Mouse (Mus musculus) left cerebral cortex, adult 2 months (tissue): ENCODE measurements around the gene Tnfaip3. TPM values are rescaled to one million over a fixed set of nuclear protein-coding genes. Genes with fewer than 3 reads are reported as not detected.

Source experiments
- DNase-seq, 2 experiments: peaks; one replicate each; pipeline ENCODE4 v3.0.0; 2021 to 2022; ENCODE audit warnings: low spot score in 2 of 2, mixed read lengths in 1 of 2; ENCODE audit errors: extremely low spot score in 1 of 2
- H3K27ac ChIP-seq: fragments of 200-600 bp; 2 replicates; pipeline ENCODE4 v1.8.1; 2022
- H3K4me3 ChIP-seq: fragments of 200-600 bp; 2 replicates; pipeline ENCODE4 v1.8.1; 2022
- CTCF ChIP-seq: fragments of 200-600 bp; IDR thresholded peaks from 2 replicates; pipeline ENCODE4 v1.8.1; 2022; ENCODE audit warnings: antibody characterized with exemption, mild to moderate bottlenecking, moderate library complexity
- intact Hi-C: fragments of 180-260 bp; cut with DNase I; formaldehyde crosslinking; loops from one replicate; pipeline ENCODE4 v1.15.1; 2025
- long read RNA-seq, 2 experiments: library from polyadenylated mRNA; stranded (forward); transcript quantifications; one replicate each; pipeline ENCODE4 v2.0.0; 2021; ENCODE audit warnings: borderline mapping rate in 2 of 2
- total RNA-seq, 2 experiments: library from RNA; stranded (reverse); gene quantifications; 2 replicates each; pipeline ENCODE4 v1.2.3; 2021

The Tnfaip3 gene
- total RNA-seq: 1 to 10 TPM; 4.6 to 5.1 TPM
- long read RNA-seq, experiment 1, full-length matches to known transcripts: 5 of 5 reads
- long read RNA-seq, experiment 1, partial matches to known transcripts: 0 of 5 reads
- long read RNA-seq, experiment 1, other reads (novel, unspliced or antisense): 0 of 5 reads
- long read RNA-seq, experiment 2, full-length matches to known transcripts: 4 of 4 reads
- long read RNA-seq, experiment 2, partial matches to known transcripts: 0 of 4 reads
- long read RNA-seq, experiment 2, other reads (novel, unspliced or antisense): 0 of 4 reads

GRCm38 (mm10) chr10:19015257-19015862, at the start of gene Tnfaip3:
Gene Tnfaip3 (minus strand): TSS chr10:19015657.
- Histone ChIP-seq H3K27ac (peak within 1 kb of the TSS; percentile 85), H3K4me3 (peak within 1 kb of the TSS; percentile 60)
- intact Hi-C loops: loop anchor here (2.0 to 5.0 kb wide), 3 partner anchors 63 to 171 kb away; no protein-coding TSS in a partner anchor
- TF ChIP-seq CTCF: peak; percentile 100
- DNase-seq: peak; percentile 94 to 98

DNA sequence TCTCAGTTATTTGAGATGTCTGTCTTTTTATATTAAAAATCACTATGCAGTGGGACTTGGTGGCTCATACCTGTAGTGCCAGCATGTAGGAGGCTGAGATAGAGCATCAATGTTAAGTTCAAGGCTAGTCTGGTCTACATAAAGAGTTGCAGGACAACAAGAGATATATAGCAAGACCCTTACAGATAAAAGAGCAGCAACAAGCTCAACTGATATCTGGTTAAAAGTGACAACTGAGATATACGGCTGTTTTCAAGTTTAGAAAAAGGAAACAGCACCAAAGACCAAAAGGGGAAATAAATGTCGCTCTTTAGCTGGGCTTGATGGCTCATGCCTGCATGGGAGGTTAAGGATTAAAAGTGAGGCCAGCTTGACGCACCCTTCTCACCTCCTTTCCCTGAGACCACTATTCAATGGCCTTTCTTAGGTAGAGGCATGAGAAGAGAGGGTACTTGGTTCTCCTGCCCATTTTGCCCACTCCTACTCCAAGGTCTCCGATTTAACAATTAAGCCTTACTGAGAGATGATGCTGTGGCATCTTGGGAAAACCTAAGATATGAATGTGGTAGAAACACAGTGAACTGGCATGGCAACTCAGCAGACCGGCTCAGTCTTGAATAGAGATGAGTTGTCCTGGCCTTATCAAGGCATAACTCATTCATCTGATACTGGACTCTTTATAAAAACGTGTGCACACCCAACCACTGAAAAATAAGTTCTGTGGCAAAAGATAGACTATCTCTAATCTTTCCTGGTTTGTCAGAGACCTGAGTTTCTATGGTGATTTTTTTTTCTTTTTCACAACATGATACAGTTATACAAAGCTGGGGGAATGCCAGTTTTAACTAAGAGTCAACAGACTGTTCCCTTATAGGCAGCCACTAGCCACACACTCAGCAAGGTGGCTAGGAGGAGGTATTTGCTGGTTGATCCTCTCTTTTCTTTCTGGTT, 49.5 kb upstream of the Tnfaip3 start:
- Histone ChIP-seq H3K4me3 (no peak overlapping the region), H3K27ac (no peak overlapping the region)
- intact Hi-C loops: no loop called here
- DNase-seq: no peak
- TF ChIP-seq CTCF: no peak

GRCm38 (mm10) chr10:19063670-19064069, 48.2 kb upstream of the Tnfaip3 start:
- TF ChIP-seq CTCF: no peak
- Histone ChIP-seq H3K4me3 (no peak overlapping the region), H3K27ac (no peak overlapping the region)
- DNase-seq: no peak
- intact Hi-C loops: no loop called here

GRCm38 (mm10) chr10:19063208-19063607, 47.8 kb upstream of the Tnfaip3 start:
- intact Hi-C loops: no loop called here
- H3K27ac ChIP-seq: peak overlapping the region; percentile 30; the same call in 1 of the 2 replicates
- DNase-seq: no peak
- no peak for TF ChIP-seq CTCF
- H3K4me3 ChIP-seq: no peak overlapping the region

GRCm38 (mm10) chr10:19062098-19062905, 46.8 kb upstream of the Tnfaip3 start:
- TF ChIP-seq CTCF: no peak
- Histone ChIP-seq H3K27ac (peak overlapping the region; percentile 32; the same call in 1 of the 2 replicates), H3K4me3 (no peak overlapping the region)
- intact Hi-C loops: no loop called here
- DNase-seq: peak in 1 of 2 experiments; percentile 11

- intact Hi-C loops: no loop called here
- no peak for TF ChIP-seq CTCF
- no peak for DNase-seq
- Histone ChIP-seq H3K4me3 (no peak overlapping the region), H3K27ac (no peak overlapping the region)
These were observed 45.7 kb upstream of the Tnfaip3 start for GRCm38 (mm10) chr10:19061201-19061600.

DNA sequence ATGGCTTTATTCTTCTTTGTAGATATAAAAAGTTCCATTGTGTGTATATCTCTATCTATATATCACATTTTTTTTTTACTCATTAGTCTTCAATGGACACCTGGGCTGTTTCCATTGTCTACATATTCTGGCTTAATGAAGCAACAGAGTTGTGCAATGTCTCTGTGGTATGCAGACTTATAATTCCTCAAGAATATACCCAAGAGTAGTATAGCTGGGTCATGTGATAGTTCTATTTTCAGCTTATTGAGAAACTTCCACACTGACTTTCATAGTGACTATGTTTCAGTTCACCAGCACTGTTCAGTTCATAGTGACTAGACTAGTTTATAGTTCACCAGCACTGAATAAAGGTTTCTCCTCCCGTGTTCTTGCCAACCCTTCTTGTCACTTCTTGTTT, 38.1 kb upstream of the Tnfaip3 start:
- Histone ChIP-seq H3K27ac (no peak overlapping the region), H3K4me3 (no peak overlapping the region)
- intact Hi-C loops: no loop called here
- no peak for TF ChIP-seq CTCF
- DNase-seq: no peak

DNA sequence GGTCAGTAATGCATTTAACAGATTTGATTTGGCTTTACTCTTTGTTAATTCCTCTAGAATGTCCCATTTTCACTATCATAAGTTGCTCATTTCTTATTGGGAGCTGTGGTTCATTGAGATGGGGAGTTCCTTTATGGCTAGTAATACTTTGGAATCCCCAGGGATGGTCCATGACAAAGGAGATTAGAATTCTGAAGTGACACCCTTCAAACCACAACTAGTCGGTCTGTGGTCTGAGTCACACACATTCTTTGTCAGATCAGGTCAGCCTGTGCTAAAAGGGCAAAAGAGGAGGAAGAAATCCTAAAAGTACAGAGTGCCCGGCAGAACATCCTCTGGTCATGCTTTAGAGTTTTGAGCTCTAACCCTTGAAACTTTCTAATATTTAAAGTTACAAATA, 30.5 kb upstream of the Tnfaip3 start:
- intact Hi-C loops: no loop called here
- no peak overlapping the region for H3K4me3 ChIP-seq
- no peak for TF ChIP-seq CTCF
- H3K27ac ChIP-seq: no peak overlapping the region
- no peak for DNase-seq

DNA sequence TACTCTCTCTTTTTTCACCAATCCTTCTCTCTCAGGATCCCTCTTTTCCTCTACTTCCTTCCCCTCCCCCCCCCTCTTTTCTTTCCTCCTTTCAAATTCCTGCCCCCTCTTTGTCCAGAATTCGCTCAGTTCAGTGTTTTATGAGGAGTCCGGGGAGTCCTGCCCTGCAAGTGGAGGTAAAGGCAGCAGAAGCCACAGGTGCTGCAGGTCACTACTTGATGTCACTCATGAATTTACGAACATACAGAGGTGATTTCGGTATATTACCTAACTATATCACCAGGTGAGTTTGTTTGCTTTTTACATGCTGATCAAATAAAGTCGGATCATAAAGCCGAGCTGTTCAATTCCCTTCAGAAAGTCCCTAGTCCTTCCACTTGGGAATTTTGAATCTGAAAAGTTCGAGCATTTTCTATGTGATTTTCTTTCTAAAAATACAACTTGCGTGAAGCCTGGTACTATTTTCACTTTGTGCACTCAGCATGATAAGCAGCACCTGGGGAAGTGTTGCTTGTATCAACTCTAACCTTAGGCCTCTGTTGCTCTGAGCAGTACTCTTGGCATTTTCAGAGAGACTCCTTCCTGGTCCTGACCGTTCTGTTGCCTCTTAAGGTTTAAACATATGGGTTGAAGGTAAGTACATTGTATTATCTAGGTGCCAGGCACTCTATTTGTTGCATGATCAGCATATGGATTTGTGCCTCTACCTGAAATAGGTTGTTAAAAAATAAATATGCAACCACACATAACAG, 29.5 kb upstream of the Tnfaip3 start:
- no peak overlapping the region for H3K4me3 ChIP-seq
- intact Hi-C loops: no loop called here
- no peak for TF ChIP-seq CTCF

GRCm38 (mm10) chr10:19043529-19044262, 28.2 kb upstream of the Tnfaip3 start:
- H3K27ac ChIP-seq: no peak overlapping the region
- no peak overlapping the region for H3K4me3 ChIP-seq
- no peak for TF ChIP-seq CTCF
- intact Hi-C loops: no loop called here
- DNase-seq: no peak

More for the DNA sequence above, 29.5 kb upstream of the Tnfaip3 start:
- H3K27ac ChIP-seq: no peak overlapping the region
- DNase-seq: no peak
